Mouse (Mus musculus): ENCODE data around the gene Rpap2.

GRCm38 (mm10) chr5:107678392-107678791, 81.2 kb downstream of the Rpap2 start:
- TF ChIP-seq MYOG (IDR thresholded peaks at IDR 0.05; ENCODE audit: control insufficient read depth in 1 of 3, insufficient read depth in 1 of 3, insufficient read length in 2 of 3, low read depth in 2 of 3) (no peak), POLR2A (IDR thresholded peaks at IDR 0.05; ENCODE audit: insufficient read length, low read depth) (no peak), USF1 (IDR thresholded peaks at IDR 0.05; ENCODE audit: low read depth) (no peak), MAX (IDR thresholded peaks at IDR 0.05; ENCODE audit: low read depth) (no peak), E2F4 (IDR thresholded peaks at IDR 0.05; ENCODE audit: insufficient read depth) (no peak), MYOD1 (IDR thresholded peaks at IDR 0.05; ENCODE audit: control insufficient read depth in 1 of 3, insufficient read length in 2 of 3, low read depth in 2 of 3) (no peak)

Data from myocyte (in vitro differentiated cells).